Mouse (Mus musculus) midbrain, embryonic 14.5 days (tissue): ENCODE measurements at regions not wholly inside any gene's neighbourhood (a gene's known extent, or its start where the extent isn't known, plus 50 kb on each side); places are given as distances from the start of the nearest gene placed in this dataset.

Experiments
- ATAC-seq: fragments of 200-750 bp; cut with Nextera tagmentation; 2 replicates; pipeline ENCODE4 v1.8.0; 2017; ENCODE audit warnings: moderate number of reproducible peaks, moderate library complexity; ENCODE audit not compliant: low FRiP score, low TSS enrichment
- DNase-seq: peaks from one replicate; pipeline ENCODE4 v3.0.0-alpha.2; 2015
- H3K27ac ChIP-seq: fragments of 300-500 bp; sonication (generic); replicated peaks from 2 replicates; pipeline ENCODE4 v1.5.1; 2014; ENCODE audit warnings: mild to moderate bottlenecking, low read depth, low read length, moderate library complexity
- H3K27me3 ChIP-seq: fragments of 300-500 bp; sonication (generic); 2 replicates; pipeline ENCODE4 v1.6.1; 2014; ENCODE audit warnings: low read length, control low read depth, mixed read lengths; ENCODE audit not compliant: control insufficient read depth, insufficient read depth
- H3K36me3 ChIP-seq: fragments of 300-500 bp; sonication (generic); 2 replicates; pipeline ENCODE4 v1.6.1; 2014; ENCODE audit warnings: low read length, control low read depth; ENCODE audit not compliant: control insufficient read depth, insufficient read depth
- H3K4me1 ChIP-seq: fragments of 300-500 bp; sonication (generic); 2 replicates; pipeline ENCODE4 v1.6.1; 2014; ENCODE audit warnings: mild to moderate bottlenecking, antibody characterized with exemption, low read length, control low read depth; ENCODE audit not compliant: control insufficient read depth, insufficient read depth
- H3K4me2 ChIP-seq: fragments of 300-500 bp; sonication (generic); 2 replicates; pipeline ENCODE4 v1.6.1; 2014; ENCODE audit warnings: mild to moderate bottlenecking, low read length, moderate library complexity
- H3K4me3 ChIP-seq: fragments of 300-500 bp; sonication (generic); replicated peaks from 2 replicates; pipeline ENCODE4 v1.5.1; 2014; ENCODE audit warnings: low read depth, low read length
- H3K9ac ChIP-seq: fragments of 300-500 bp; sonication (generic); replicated peaks from 2 replicates; pipeline ENCODE4 v1.6.1; 2014; ENCODE audit warnings: mild to moderate bottlenecking, low read length, moderate library complexity
- H3K9me3 ChIP-seq: fragments of 300-500 bp; sonication (generic); 2 replicates; pipeline ENCODE4 v1.6.1; 2016; ENCODE audit warnings: low read length, control low read depth, mixed read lengths; ENCODE audit not compliant: control insufficient read depth
- WGBS: fragments of 180-500 bp; shearing (Covaris S2); extraction: QIAGEN DNeasy Blood & Tissue Kit; methylation state at CpG from one replicate; pipeline ENCODE4 v1.1.7; 2014; 5-methylcytosine and 5-hydroxymethylcytosine counted together

DNA sequence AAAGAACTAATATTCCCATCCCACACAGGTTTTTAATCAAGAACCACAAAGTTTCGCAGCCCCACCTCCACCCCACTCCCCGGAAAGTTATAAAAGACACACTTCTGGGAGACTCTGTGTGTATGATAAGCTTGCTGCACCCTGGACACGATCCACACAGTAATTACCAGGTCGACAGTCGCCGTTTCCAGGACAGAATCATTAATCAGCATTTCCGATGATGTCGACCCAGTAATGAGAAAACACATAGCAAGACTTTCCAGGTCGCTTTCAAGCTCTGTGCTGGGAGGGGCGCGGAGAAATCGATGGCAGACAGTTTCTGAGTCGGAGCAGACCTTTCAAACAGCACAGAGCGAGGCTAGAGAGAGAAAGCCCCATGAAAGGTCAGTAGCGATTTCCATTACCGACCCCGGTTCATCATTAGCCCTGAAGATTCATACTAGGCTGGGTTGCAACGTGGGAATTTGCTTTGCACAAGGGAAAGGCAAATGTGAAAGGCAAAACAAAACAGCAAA lies 68.6 kb upstream of the Tmpo start:
- DNase-seq, result no peak
- ATAC-seq, result no peak
- Histone ChIP-seq H3K4me2 (no peak overlapping the region), H3K4me3 (no peak overlapping the region), H3K9ac (no peak overlapping the region), H3K4me1 (no peaks in the 10 kb centered on the region), H3K9me3 (no peaks in the 10 kb centered on the region), H3K36me3 (no peaks in the 10 kb centered on the region), H3K27me3 (no peaks in the 10 kb centered on the region), H3K27ac (no peak overlapping the region)
- WGBS, result 66% methylated on average over 18 of the region's 18 CpGs

- ATAC-seq, result no peak
- peak; percentile 54 for DNase-seq
- Histone ChIP-seq H3K27ac (no peak overlapping the region), H3K4me2 (no peak overlapping the region), H3K9me3 (no peaks in the 10 kb centered on the region), H3K9ac (no peak overlapping the region), H3K36me3 (no peaks in the 10 kb centered on the region), H3K4me3 (no peak overlapping the region), H3K27me3 (no peaks in the 10 kb centered on the region), H3K4me1 (peaks cover 14% of the 10 kb centered on the region)
- WGBS, result 87% methylated on average over 3 of the region's 3 CpGs
Observed at GRCm38 (mm10) chr10:91244297-91244696, 63.2 kb upstream of the Tmpo start.

DNA sequence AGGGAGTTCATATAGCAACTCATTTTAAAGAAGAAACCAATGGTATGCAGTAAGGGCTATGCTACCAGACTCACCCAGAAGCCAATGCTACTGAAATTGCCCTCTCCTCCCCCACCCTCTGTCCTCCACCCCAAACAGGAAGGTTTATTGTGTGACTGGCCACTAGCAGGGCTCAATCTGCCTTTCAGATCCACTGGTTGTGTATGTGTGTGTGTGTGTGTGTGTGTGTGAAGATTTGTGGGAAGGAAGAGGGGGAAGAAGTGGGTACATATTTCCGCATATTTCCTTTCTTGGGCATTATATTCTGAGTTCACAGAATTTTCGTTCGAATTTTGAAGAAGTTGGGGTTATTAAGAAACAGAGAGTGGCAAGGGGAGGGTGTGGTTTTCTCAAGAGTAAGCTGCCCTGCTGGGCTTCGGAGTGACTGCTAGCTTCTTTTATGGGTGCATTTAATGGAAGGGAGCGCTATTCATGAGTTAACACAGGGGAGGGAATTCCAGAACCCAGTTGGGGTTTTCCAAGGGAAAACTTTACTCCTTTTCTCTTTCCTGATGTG lies 61.5 kb upstream of the Tmpo start:
- no peak overlapping the region for H3K4me3 ChIP-seq
- 64% methylated on average over 5 of the region's 5 CpGs for WGBS

DNA sequence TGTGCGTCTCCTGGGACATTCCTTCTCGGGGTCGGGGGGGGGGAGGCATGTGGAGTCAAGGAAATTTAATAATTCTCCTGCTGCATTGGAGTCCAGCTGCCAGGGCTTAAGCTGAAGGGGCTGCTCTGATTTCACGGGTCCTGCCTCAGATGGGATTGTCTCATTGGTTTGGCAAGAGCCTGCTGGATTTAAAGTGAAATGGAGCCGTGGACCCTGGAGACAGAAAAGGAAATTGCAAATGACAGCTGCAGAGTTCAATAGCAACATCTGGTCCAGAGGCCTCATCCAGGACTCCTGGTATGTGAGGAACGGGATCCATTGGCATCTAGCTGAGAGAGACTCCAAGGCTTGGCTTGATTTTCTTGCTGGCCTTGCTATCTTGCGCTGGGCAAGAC lies 60.5 kb upstream of the Tmpo start:
- peak; percentile 73 for DNase-seq
- Histone ChIP-seq H3K4me2 (0 out of 2 replicates have a peak overlapping the region, but pooled peaks have one; percentile 15), H3K27me3 (no peaks in the 10 kb centered on the region), H3K4me3 (no peak overlapping the region), H3K36me3 (no peaks in the 10 kb centered on the region), H3K4me1 (peaks cover 14% of the 10 kb centered on the region), H3K27ac (0 out of 2 replicates have a peak overlapping the region, but pooled peaks have one; percentile 26), H3K9ac (no peak overlapping the region), H3K9me3 (no peaks in the 10 kb centered on the region)
- ATAC-seq, result peak; percentile 46; the same call in 1 of the 2 replicates
- 11% methylated on average over 7 of the region's 7 CpGs for WGBS

More for the DNA sequence above, 61.5 kb upstream of the Tmpo start:
- no peaks in the 10 kb centered on the region for H3K36me3 ChIP-seq
- no peaks in the 10 kb centered on the region for H3K27me3 ChIP-seq
- peaks cover 14% of the 10 kb centered on the region for H3K4me1 ChIP-seq
- no peak overlapping the region for H3K9ac ChIP-seq
- H3K9me3 ChIP-seq, result no peaks in the 10 kb centered on the region
- H3K4me2 ChIP-seq, result no peak overlapping the region
- H3K27ac ChIP-seq, result no peak overlapping the region
- ATAC-seq (no peak), DNase-seq (no peak)

DNA sequence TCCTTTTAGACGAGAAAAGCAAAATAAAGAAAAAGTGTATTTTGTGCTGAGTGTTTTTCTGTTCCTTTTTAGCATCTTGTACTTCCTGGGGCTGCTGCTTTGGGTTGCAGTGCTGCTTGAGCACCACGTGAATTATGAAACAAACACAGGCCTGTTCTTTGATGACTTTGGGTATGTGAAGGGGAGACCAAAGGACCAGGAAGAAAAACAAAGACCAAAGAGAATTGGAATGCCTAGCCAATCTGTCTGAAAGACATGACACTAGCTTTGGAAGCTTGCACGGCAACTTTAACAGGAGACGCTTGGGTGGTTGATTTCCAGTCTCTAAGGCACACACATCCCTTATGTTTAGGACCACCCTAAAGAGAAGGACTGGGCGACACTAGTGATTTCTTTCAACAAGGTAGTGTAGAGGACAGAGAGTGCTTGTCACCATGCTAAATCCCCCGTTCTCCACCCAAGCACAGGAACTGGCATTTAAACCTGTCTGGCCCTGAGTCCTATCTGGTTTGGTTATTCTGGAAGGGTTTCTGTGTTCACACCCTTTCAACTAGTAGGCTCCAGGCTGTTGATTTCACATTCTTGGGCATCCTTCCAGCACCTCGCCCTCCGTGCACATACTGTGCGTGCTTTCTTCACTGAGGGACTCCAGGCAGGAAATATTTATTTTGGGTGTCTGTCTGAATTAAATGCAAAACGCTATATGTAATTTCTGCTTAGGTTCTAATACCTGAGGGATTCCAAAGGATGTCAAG lies 59.9 kb upstream of the Tmpo start:
- 0 out of 2 replicates have a peak overlapping the region, but pooled peaks have one; percentile 26 for H3K27ac ChIP-seq
- H3K36me3 ChIP-seq, result no peaks in the 10 kb centered on the region
- 0 out of 2 replicates have a peak overlapping the region, but pooled peaks have one; percentile 15 for H3K4me2 ChIP-seq
- 24% methylated on average over 10 of the region's 10 CpGs for WGBS
- DNase-seq (peak; percentile 68), ATAC-seq (no peak)
- no peak overlapping the region for H3K9ac ChIP-seq
- peaks cover 14% of the 10 kb centered on the region for H3K4me1 ChIP-seq
- no peak overlapping the region for H3K4me3 ChIP-seq
- no peaks in the 10 kb centered on the region for H3K27me3 ChIP-seq
- H3K9me3 ChIP-seq, result no peaks in the 10 kb centered on the region

DNA sequence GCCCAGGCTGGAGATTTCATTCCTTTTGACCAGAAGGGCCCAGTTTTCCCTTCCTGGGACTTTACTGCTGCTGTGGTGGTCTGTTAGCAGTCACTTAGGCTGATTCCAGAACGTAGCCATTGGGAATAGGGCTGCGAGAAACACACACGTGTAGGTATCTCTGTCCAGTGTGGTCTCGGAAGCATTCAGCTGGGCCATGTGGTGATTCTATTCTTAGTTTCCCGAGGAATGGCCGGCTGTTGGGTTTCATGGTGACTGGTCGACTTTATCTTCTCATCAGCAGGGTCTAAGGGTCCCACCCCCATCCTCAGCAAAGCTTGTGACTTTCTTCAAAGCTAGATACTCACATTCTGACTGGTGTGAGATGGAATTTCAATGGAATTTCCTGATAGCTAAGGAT lies 59.2 kb upstream of the Tmpo start:
- H3K4me3 ChIP-seq, result no peak overlapping the region
- no peaks in the 10 kb centered on the region for H3K27me3 ChIP-seq
- no peak overlapping the region for H3K4me2 ChIP-seq
- no peak for DNase-seq
- H3K27ac ChIP-seq, result no peak overlapping the region
- no peaks in the 10 kb centered on the region for H3K9me3 ChIP-seq
- no peak overlapping the region for H3K9ac ChIP-seq
- H3K36me3 ChIP-seq, result no peaks in the 10 kb centered on the region
- H3K4me1 ChIP-seq, result peaks cover 14% of the 10 kb centered on the region
- ATAC-seq, result no peak
- WGBS, result 73% methylated on average over 7 of the region's 7 CpGs

DNA sequence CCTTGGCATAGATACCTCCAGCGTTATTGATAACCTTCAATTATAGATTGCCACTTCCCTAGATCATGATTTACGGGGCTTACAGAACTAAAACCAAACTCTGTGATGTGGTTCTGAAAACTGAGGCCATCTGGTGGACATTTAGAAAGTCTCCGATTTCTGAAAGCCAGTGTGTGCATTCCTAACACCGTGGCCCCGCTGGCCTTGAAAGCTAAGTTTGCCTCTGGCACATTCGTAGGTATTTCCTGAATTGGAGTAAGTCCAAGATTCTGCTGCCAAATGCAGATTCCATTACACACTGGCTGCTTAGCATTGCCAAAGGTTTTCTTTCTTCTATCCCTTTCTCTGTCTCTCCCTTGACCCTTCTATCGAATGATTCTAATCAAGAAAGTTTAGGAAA lies 55.7 kb upstream of the Tmpo start:
- peak; percentile 80 for DNase-seq
- H3K27ac ChIP-seq, result 0 out of 2 replicates have a peak overlapping the region, but pooled peaks have one; percentile 33
- peaks cover 8% of the 10 kb centered on the region for H3K4me1 ChIP-seq
- no peaks in the 10 kb centered on the region for H3K9me3 ChIP-seq
- no peaks in the 10 kb centered on the region for H3K36me3 ChIP-seq
- no peak overlapping the region for H3K4me2 ChIP-seq
- no peak overlapping the region for H3K9ac ChIP-seq
- no peak overlapping the region for H3K4me3 ChIP-seq
- WGBS, result 28% methylated on average over 7 of the region's 7 CpGs
- no peaks in the 10 kb centered on the region for H3K27me3 ChIP-seq
- ATAC-seq, result no peak

- H3K9ac ChIP-seq, result no peak overlapping the region
- no peaks in the 10 kb centered on the region for H3K27me3 ChIP-seq
- H3K4me2 ChIP-seq, result no peak overlapping the region
- no peaks in the 10 kb centered on the region for H3K36me3 ChIP-seq
- WGBS, result 88% methylated on average over 3 of the region's 3 CpGs
- no peak for DNase-seq
- no peak overlapping the region for H3K4me3 ChIP-seq
- H3K4me1 ChIP-seq, result no peaks in the 10 kb centered on the region
- H3K27ac ChIP-seq, result no peak overlapping the region
- ATAC-seq, result no peak
- H3K9me3 ChIP-seq, result no peaks in the 10 kb centered on the region
Observed at GRCm38 (mm10) chr10:91234709-91235108, 53.6 kb upstream of the Tmpo start.
